Mouse (Mus musculus): ENCODE measurements around the gene Pyroxd2.
"Not testable (repeated sequence)": the region's sequence is repeated elsewhere in the genome, so short reads cannot be mapped to it uniquely, and the experiment has no call there.

The Pyroxd2 gene

GRCm38 (mm10) chr19:42752363-42752931, at the start of gene Pyroxd2:
TSS of gene Pyroxd2 (minus strand) at chr19:42752775.
- DNase-seq (ENCODE audit: low spot score in 2 of 2) = peak; percentile 56 to 82

- no peak for DNase-seq (ENCODE audit: low spot score in 2 of 2)
Measured at GRCm38 (mm10) chr19:42797866-42798265, 45.3 kb upstream of the Pyroxd2 start.

- no peak for DNase-seq (ENCODE audit: low spot score in 2 of 2)
Measured at GRCm38 (mm10) chr19:42795801-42796200, 43.2 kb upstream of the Pyroxd2 start.

GRCm38 (mm10) chr19:42794914-42795613, 42.5 kb upstream of the Pyroxd2 start:
- DNase-seq (ENCODE audit: low spot score in 2 of 2) = peak; percentile 92 to 93

- no peak for DNase-seq (ENCODE audit: low spot score in 2 of 2)
Measured at GRCm38 (mm10) chr19:42788311-42788710, 35.7 kb upstream of the Pyroxd2 start.

- DNase-seq (ENCODE audit: low spot score in 2 of 2) = no peak
Measured at GRCm38 (mm10) chr19:42785562-42786220, 33.1 kb upstream of the Pyroxd2 start.

GRCm38 (mm10) chr19:42785129-42785528, 32.6 kb upstream of the Pyroxd2 start:
- DNase-seq (ENCODE audit: low spot score in 2 of 2) = no peak

GRCm38 (mm10) chr19:42780156-42780538, 27.6 kb upstream of the Pyroxd2 start:
- DNase-seq (ENCODE audit: low spot score in 2 of 2) = not testable (repeated sequence)

GRCm38 (mm10) chr19:42779531-42780155, 27.1 kb upstream of the Pyroxd2 start, which contains the start of gene Hps1:
TSS of gene Hps1 (minus strand) at chr19:42779978.
- DNase-seq (ENCODE audit: low spot score in 2 of 2) = peak; percentile 70 to 82

GRCm38 (mm10) chr19:42777801-42778200, 25.2 kb upstream of the Pyroxd2 start:
- no peak for DNase-seq (ENCODE audit: low spot score in 2 of 2)

- DNase-seq (ENCODE audit: low spot score in 2 of 2) = no peak
Measured at GRCm38 (mm10) chr19:42776813-42777212, 24.2 kb upstream of the Pyroxd2 start.

- DNase-seq (ENCODE audit: low spot score in 2 of 2) = no peak
Measured at GRCm38 (mm10) chr19:42770141-42770872, 17.7 kb upstream of the Pyroxd2 start.

GRCm38 (mm10) chr19:42769648-42770047, 17.1 kb upstream of the Pyroxd2 start:
- no peak for DNase-seq (ENCODE audit: low spot score in 2 of 2)

GRCm38 (mm10) chr19:42767361-42767760, 14.8 kb upstream of the Pyroxd2 start:
- DNase-seq (ENCODE audit: low spot score in 2 of 2) = no peak

- DNase-seq (ENCODE audit: low spot score in 2 of 2) = no peak
Measured at GRCm38 (mm10) chr19:42764398-42764797, 11.8 kb upstream of the Pyroxd2 start.

GRCm38 (mm10) chr19:42756671-42757070, 4.1 kb upstream of the Pyroxd2 start:
- no peak for DNase-seq (ENCODE audit: low spot score in 2 of 2)

GRCm38 (mm10) chr19:42755148-42755870, 2.7 kb upstream of the Pyroxd2 start:
- DNase-seq (ENCODE audit: low spot score in 2 of 2) = no peak

GRCm38 (mm10) chr19:42753141-42753917, 754 bp upstream of the Pyroxd2 start:
- peak in 1 of 2 experiments; percentile 54 for DNase-seq (ENCODE audit: low spot score in 2 of 2)

- DNase-seq (ENCODE audit: low spot score in 2 of 2) = no peak
Measured at GRCm38 (mm10) chr19:42750196-42750595, 2.4 kb downstream of the Pyroxd2 start.

GRCm38 (mm10) chr19:42746702-42747101, 5.9 kb downstream of the Pyroxd2 start:
- DNase-seq (ENCODE audit: low spot score in 2 of 2) = no peak
